Mouse (Mus musculus) cortical plate, adult 2 months (tissue): ENCODE results near the gene Cul4a.

Experiments used
- CTCF ChIP-seq: fragments of 200-500 bp; IDR thresholded peaks from 2 replicates; pipeline ENCODE4 v1.5.1; 2011; ENCODE audit warnings: mild to moderate bottlenecking, control low read depth, low read length; ENCODE audit not compliant: insufficient read depth; ENCODE audit errors: extremely low read depth
- POLR2A ChIP-seq: fragments of 200-500 bp; IDR thresholded peaks from 2 replicates; pipeline ENCODE4 v1.6.1; 2011; ENCODE audit warnings: mild to moderate bottlenecking, low read length, control low read depth; ENCODE audit not compliant: insufficient read depth; ENCODE audit errors: extremely low read depth

- TF ChIP-seq CTCF (no peak), POLR2A (no peak)
Observed at GRCm38 (mm10) chr8:13141681-13142080, 36.3 kb downstream of the Cul4a start.
